Mouse (Mus musculus): ENCODE data around the gene Kcnj14.

DNA sequence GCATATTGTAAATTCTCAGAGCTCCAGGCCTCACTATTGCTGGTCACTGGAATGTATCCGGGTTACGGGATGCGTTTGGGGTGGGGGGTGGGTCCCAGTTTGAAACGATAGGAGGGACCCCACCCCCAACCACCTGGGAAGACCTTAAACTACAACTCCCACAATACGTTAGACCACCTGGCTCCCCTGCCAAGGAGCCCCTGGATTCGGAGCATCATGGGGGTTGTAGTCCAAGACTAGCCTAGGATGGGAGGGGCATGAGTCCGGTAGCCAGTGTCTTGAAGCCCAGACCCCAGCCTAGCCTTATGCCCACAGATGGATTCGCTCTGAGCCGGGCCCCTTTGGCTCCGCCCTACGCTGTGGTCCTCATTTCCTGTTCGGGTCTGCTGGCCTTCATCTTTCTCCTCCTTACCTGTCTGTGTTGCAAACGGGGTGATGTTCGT is 38.4 kb downstream of the Kcnj14 start:
- TF ChIP-seq CTCF (IDR thresholded peaks at IDR 0.05; ENCODE audit: low read depth) (no peak), EP300 (IDR thresholded peaks at IDR 0.05; ENCODE audit: low read depth) (no peak)

Data from heart, postnatal 0 days (tissue).